Mouse (Mus musculus): ENCODE data around the gene Ssrp1. TPM values are rescaled to one million over a fixed set of nuclear protein-coding genes. Genes with fewer than 3 reads are reported as not detected.

Ssrp1 gene
- total and polyA plus RNA-seq, 3 experiments: 239 to 875 (median 420) TPM

GRCm38 (mm10) chr2:85037047-85038026 lies at the start of gene Ssrp1, which contains the start of gene P2rx3 (continued):
- TF ChIP-seq JUND (IDR thresholded peaks at IDR 0.05; ENCODE audit: low read depth, low read length) (no peak), KAT2A (conservative IDR thresholded peaks at IDR 0.05; ENCODE audit: low read depth, low read length) (peak; percentile 67), GATA1 (IDR thresholded peaks at IDR 0.05; ENCODE audit: low read depth, low read length) (no peak), USF1 (IDR thresholded peaks at IDR 0.05; ENCODE audit: low read depth, low read length) (no peak), MEF2A (IDR thresholded peaks at IDR 0.05; ENCODE audit: extremely low read depth, insufficient replicate concordance, low read depth, low read length, poor library complexity, severe bottlenecking) (no peak)

GRCm38 (mm10) chr2:84987930-84988329 lies 49.1 kb upstream of the Ssrp1 start, which contains the start of gene Prg3:
TSS of gene Prg3 (plus strand) at chr2:84988215.
- no peaks in the 10 kb centered on the region for H3K9me3 ChIP-seq (replicated peaks; ENCODE audit: insufficient read depth, low read length)
- peaks cover 2 to 17% of the 10 kb centered on the region in 2 experiments; a peak in 2 of 4 replicates for H3K4me1 ChIP-seq (ENCODE audit: control insufficient read depth in 1 of 2, insufficient read depth in 2 of 2, low read length in 2 of 2)
- H3K9ac ChIP-seq (ENCODE audit: control insufficient read depth, low read depth, low read length, poor library complexity, severe bottlenecking): no peak within 1 kb of the TSS
- no peak within 1 kb of the TSS for H3K4me3 ChIP-seq (ENCODE audit: control insufficient read depth in 1 of 2, insufficient read depth in 1 of 2, low read depth in 2 of 2, low read length in 2 of 2)
- H3K27me3 ChIP-seq (ENCODE audit: control insufficient read depth in 1 of 2, insufficient read depth in 2 of 2, low read length in 2 of 2): peaks cover 0 to 2% of the 10 kb centered on the region in 2 experiments; a peak in 1 of 4 replicates
- no peak for TF ChIP-seq MEF2A (IDR thresholded peaks at IDR 0.05; ENCODE audit: extremely low read depth, insufficient replicate concordance, low read depth, low read length, poor library complexity, severe bottlenecking)
- peak; percentile 67 to 72 for TF ChIP-seq EP300 (IDR thresholded peaks at IDR 0.05; ENCODE audit: low read depth in 1 of 2, low read length in 2 of 2)
- TF ChIP-seq USF1 (IDR thresholded peaks at IDR 0.05; ENCODE audit: low read depth, low read length): peak; percentile 51; the same call in 1 of the 2 replicates
- no peak for TF ChIP-seq CTCF (IDR thresholded peaks at IDR 0.05 in 2 of 3, conservative IDR thresholded peaks at IDR 0.05 in 1 of 3; ENCODE audit: control insufficient read depth in 1 of 3, insufficient read depth in 1 of 3, low read depth in 2 of 3, low read length in 3 of 3, poor library complexity in 1 of 3, severe bottlenecking in 1 of 3)
- TF ChIP-seq TCF12 (IDR thresholded peaks at IDR 0.05; ENCODE audit: low read depth, low read length): 0 out of 2 replicates have a peak, but pooled peaks have one; percentile 18
- peak; percentile 60 for TF ChIP-seq GATA1 (IDR thresholded peaks at IDR 0.05; ENCODE audit: low read depth, low read length)
- TF ChIP-seq ZNF384 (IDR thresholded peaks at IDR 0.05; ENCODE audit: low read depth, low read length): peak; percentile 83
- TF ChIP-seq RCOR1 (IDR thresholded peaks at IDR 0.05; ENCODE audit: low read depth, low read length): peak; percentile 95
- H3K36me3 ChIP-seq (ENCODE audit: control insufficient read depth in 1 of 2, insufficient read depth in 2 of 2, low read length in 2 of 2): peaks cover 0 to 16% of the 10 kb centered on the region in 2 experiments; a peak in 2 of 4 replicates
- no peak within 1 kb of the TSS for H3K27ac ChIP-seq (ENCODE audit: control insufficient read depth, low read depth, low read length)
- no peaks in the 10 kb centered on the region for H3K79me2 ChIP-seq (ENCODE audit: control insufficient read depth, insufficient read depth, low read length, poor library complexity)
- DNase-seq (ENCODE audit: low read depth, low spot score): peak; percentile 66

GRCm38 (mm10) chr2:84996376-84996775 lies 40.7 kb upstream of the Ssrp1 start:
- Histone ChIP-seq H3K9ac (ENCODE audit: control insufficient read depth, low read depth, low read length, poor library complexity, severe bottlenecking) (no peak overlapping the region), H3K27me3 (ENCODE audit: control insufficient read depth in 1 of 2, insufficient read depth in 2 of 2, low read length in 2 of 2) (no peaks in the 10 kb centered on the region; a peak in 1 of 4 replicates), H3K36me3 (ENCODE audit: control insufficient read depth in 1 of 2, insufficient read depth in 2 of 2, low read length in 2 of 2) (no peaks in the 10 kb centered on the region), H3K9me3 (replicated peaks; ENCODE audit: insufficient read depth, low read length) (no peaks in the 10 kb centered on the region), H3K27ac (ENCODE audit: control insufficient read depth, low read depth, low read length) (no peak overlapping the region), H3K4me1 (ENCODE audit: control insufficient read depth in 1 of 2, insufficient read depth in 2 of 2, low read length in 2 of 2) (peaks cover 0 to 9% of the 10 kb centered on the region in 2 experiments; a peak in 3 of 4 replicates), H3K79me2 (ENCODE audit: control insufficient read depth, insufficient read depth, low read length, poor library complexity) (no peaks in the 10 kb centered on the region), H3K4me3 (ENCODE audit: control insufficient read depth in 1 of 2, insufficient read depth in 1 of 2, low read depth in 2 of 2, low read length in 2 of 2) (no peak overlapping the region)
- no peak for DNase-seq (ENCODE audit: low read depth, low spot score)
- TF ChIP-seq JUND (IDR thresholded peaks at IDR 0.05; ENCODE audit: low read depth, low read length) (no peak), MYC (IDR thresholded peaks at IDR 0.05; ENCODE audit: low read depth, low read length) (no peak), CHD1 (IDR thresholded peaks at IDR 0.05; ENCODE audit: low read depth, low read length) (no peak), POLR2AphosphoS5 (IDR thresholded peaks at IDR 0.05; ENCODE audit: borderline replicate concordance, low read depth, low read length) (no peak)
